Mouse (Mus musculus) liver, embryonic 11.5 days (tissue): ENCODE measurements around the gene Rapgef1. TPM values are rescaled to one million over a fixed set of nuclear protein-coding genes. Genes with fewer than 3 reads are reported as not detected.

Experiments
- ATAC-seq: fragments of 200-750 bp; cut with Nextera tagmentation; replicated peaks from 2 replicates; pipeline ENCODE4 v1.8.0; 2017; ENCODE audit warnings: moderate number of reproducible peaks, mild to moderate bottlenecking, moderate TSS enrichment, moderate library complexity; ENCODE audit not compliant: low FRiP score
- DNase-seq: peaks from one replicate; pipeline ENCODE4 v3.0.0-alpha.2; 2017; ENCODE audit warnings: low spot score
- H3K27ac ChIP-seq: fragments of 300-500 bp; sonication (generic); 2 replicates; pipeline ENCODE4 v1.5.1; 2014; ENCODE audit warnings: mild to moderate bottlenecking, low read depth, low read length, control low read depth
- H3K27me3 ChIP-seq: fragments of 300-500 bp; sonication (generic); replicated peaks from 2 replicates; pipeline ENCODE4 v1.6.1; 2014; ENCODE audit warnings: low read length, mixed read lengths; ENCODE audit not compliant: control insufficient read depth, insufficient read depth
- H3K36me3 ChIP-seq: fragments of 300-500 bp; sonication (generic); 2 replicates; pipeline ENCODE4 v1.6.1; 2014; ENCODE audit warnings: mild to moderate bottlenecking, low read length, moderate library complexity, mixed read lengths; ENCODE audit not compliant: control insufficient read depth, insufficient read depth
- H3K4me1 ChIP-seq: fragments of 300-500 bp; sonication (generic); replicated peaks from 2 replicates; pipeline ENCODE4 v1.6.1; 2014; ENCODE audit warnings: low read length, mixed read lengths; ENCODE audit not compliant: control insufficient read depth, insufficient read depth
- H3K4me2 ChIP-seq: fragments of 300-500 bp; sonication (generic); 2 replicates; pipeline ENCODE4 v1.6.1; 2014; ENCODE audit warnings: mild to moderate bottlenecking, control low read depth, moderate library complexity
- H3K4me3 ChIP-seq: fragments of 300-500 bp; sonication (generic); 2 replicates; pipeline ENCODE4 v1.5.1; 2014; ENCODE audit warnings: low read depth, low read length, control low read depth
- H3K9ac ChIP-seq: fragments of 300-500 bp; sonication (generic); 2 replicates; pipeline ENCODE4 v1.6.1; 2014; ENCODE audit warnings: low read depth, low read length, control low read depth
- H3K9me3 ChIP-seq: fragments of 300-500 bp; sonication (generic); 2 replicates; pipeline ENCODE4 v1.6.1; 2016; ENCODE audit warnings: low read length, inconsistent platforms, mixed read lengths; ENCODE audit not compliant: control insufficient read depth
- WGBS: fragments of 180-500 bp; shearing (Covaris S2); extraction: QIAGEN DNeasy Blood & Tissue Kit; methylation state at CpG from one replicate; pipeline ENCODE4 v1.1.7; 2014; 5-methylcytosine and 5-hydroxymethylcytosine counted together
- polyA plus RNA-seq: library from polyadenylated mRNA; unstranded; fragments of >200 nt; fragmentation: Nextera tagmentation; extraction: Ambion mirVana; gene quantifications from 2 replicates; pipeline ENCODE4 v1.2.1, GENCODE M21; 2014

Gene Rapgef1
- polyA plus RNA-seq, 1 experiment from 2014 or later = 16.5 TPM

DNA sequence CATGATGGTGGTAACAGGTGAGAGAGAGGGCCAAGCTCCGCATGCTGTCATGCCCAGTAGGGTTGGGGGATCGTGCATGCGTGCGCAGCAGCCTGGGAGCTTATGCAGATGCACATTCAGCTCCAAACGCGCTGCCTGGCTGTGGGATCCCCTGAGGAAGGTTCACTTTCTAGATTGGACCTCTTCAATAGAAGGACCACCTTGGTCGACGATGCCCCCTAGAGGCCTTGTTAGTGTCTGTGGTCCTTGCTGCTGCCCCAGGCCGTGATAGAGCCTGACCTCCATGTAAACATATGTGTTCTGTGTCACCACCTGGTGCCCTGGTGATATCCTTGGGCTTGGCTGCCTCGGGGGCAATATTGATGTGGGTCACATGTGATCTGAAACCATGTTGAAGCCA lies 30.3 kb upstream of the Rapgef1 start:
- DNase-seq (no peak), ATAC-seq (no peak)
- Histone ChIP-seq H3K27me3 (0 out of 2 replicates have a peak, but pooled peaks cover 3% of the 10 kb centered on the region), H3K9ac (no peak overlapping the region), H3K4me2 (no peak overlapping the region), H3K4me3 (no peak overlapping the region), H3K9me3 (no peaks in the 10 kb centered on the region), H3K36me3 (no peaks in the 10 kb centered on the region), H3K27ac (no peak overlapping the region), H3K4me1 (no peaks in the 10 kb centered on the region)
- WGBS = 26% methylated on average over 10 of the region's 10 CpGs

DNA sequence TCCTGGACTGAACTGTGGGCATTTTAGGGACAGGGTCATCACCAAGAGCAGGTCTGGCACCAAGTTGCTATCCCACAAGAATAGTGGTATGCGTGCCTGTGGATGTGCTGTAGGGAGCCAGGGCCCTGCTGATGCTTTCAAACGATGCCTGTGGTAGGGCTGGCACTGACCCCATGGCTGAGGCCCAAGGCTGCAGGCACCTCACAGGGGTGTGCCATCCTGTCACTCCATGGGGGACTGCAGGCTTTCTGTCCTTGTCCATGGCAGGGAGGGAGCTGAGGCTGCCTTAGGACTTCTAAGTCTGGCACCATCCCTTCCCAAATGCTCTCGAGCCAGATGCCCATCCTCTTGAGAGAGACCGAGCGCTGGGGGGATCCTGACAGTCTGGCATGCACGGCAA lies 27.9 kb upstream of the Rapgef1 start:
- no peak overlapping the region for H3K27ac ChIP-seq
- 83% methylated on average over 6 of the region's 6 CpGs for whole genome bisulfite sequencing
- H3K9me3 ChIP-seq = no peaks in the 10 kb centered on the region
- H3K27me3 ChIP-seq = 0 out of 2 replicates have a peak, but pooled peaks cover 3% of the 10 kb centered on the region
- no peak overlapping the region for H3K9ac ChIP-seq
- H3K4me1 ChIP-seq = no peaks in the 10 kb centered on the region
- ATAC-seq = no peak
- DNase-seq = no peak
- no peaks in the 10 kb centered on the region for H3K36me3 ChIP-seq
- H3K4me2 ChIP-seq = no peak overlapping the region
- H3K4me3 ChIP-seq = no peak overlapping the region

DNA sequence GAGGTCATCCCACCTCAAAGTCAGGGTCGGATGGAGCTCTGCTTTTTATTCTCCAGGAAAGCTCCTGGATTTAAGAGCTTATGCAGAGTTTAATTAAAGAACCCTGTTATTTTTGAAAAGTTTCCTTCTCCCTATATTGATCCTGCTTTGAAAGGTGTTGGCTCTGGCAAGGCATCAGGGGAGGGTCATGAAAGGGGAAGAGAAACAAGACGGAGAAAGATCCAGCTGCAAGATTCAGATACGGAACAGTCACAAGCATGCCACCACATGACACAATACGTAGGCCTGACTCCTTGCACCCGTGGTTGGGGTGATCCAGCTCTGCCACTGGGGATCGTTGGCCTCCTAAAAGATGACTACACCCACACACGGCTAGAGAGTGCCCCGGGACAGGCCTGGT lies 27.0 kb upstream of the Rapgef1 start:
- H3K27ac ChIP-seq = no peak overlapping the region
- no peaks in the 10 kb centered on the region for H3K36me3 ChIP-seq

DNA sequence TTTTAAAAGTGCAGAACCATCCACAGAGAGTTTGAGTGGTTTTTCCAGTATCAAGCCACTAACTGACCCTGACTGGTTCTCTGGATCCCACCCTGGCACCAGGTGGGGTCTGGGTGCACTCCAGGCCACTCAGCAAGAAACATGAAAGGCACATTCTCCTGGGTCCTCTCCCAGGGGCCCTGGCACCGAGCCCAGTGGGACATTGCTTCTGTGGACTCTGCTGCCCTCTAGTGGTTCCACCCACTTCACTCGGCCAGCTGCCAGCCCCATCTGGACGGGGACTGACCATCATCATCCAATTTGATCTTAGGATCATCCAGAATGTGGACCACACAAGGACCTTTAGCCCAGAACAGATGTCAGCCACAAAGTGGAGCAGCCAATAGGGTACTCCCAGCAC lies 15.6 kb upstream of the Rapgef1 start:
- H3K4me1 ChIP-seq = no peaks in the 10 kb centered on the region
- DNase-seq (no peak), ATAC-seq (no peak)
- H3K27me3 ChIP-seq = no peaks in the 10 kb centered on the region; the same call in 1 of the 2 replicates
- H3K4me3 ChIP-seq = no peak overlapping the region
- no peak overlapping the region for H3K9ac ChIP-seq
- no peak overlapping the region for H3K27ac ChIP-seq
- H3K4me2 ChIP-seq = no peak overlapping the region
- no peaks in the 10 kb centered on the region for H3K36me3 ChIP-seq
- WGBS = 3% methylated on average over 3 of the region's 3 CpGs
- no peaks in the 10 kb centered on the region for H3K9me3 ChIP-seq

More for the DNA sequence above, 27.0 kb upstream of the Rapgef1 start:
- no peak overlapping the region for H3K4me2 ChIP-seq
- no peak overlapping the region for H3K4me3 ChIP-seq
- H3K9me3 ChIP-seq = no peaks in the 10 kb centered on the region
- 65% methylated on average over 8 of the region's 8 CpGs for WGBS
- no peak overlapping the region for H3K9ac ChIP-seq
- no peak for DNase-seq
- ATAC-seq = no peak
- no peaks in the 10 kb centered on the region for H3K27me3 ChIP-seq
- H3K4me1 ChIP-seq = no peaks in the 10 kb centered on the region

DNA sequence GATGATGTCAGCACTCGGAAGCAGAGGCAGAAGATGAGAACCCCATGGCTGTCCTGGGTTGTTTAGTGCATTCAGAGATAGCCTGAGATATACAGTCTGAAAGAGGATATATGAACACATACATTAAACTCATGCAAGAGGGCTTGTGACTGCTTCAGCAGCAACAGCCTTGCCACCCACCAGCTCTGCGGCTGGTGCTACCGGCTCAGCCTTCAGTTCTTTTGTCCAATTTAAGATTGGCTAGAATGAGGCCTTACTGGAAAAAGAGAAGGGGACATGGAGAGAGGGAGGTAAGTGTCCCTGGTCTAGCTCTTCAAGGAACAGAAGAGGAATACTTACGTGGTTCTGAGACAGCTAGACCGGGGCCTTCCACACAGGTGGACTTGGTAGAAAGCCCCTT lies 13.9 kb upstream of the Rapgef1 start:
- H3K9me3 ChIP-seq = no peaks in the 10 kb centered on the region
- no peak overlapping the region for H3K27ac ChIP-seq
- H3K4me1 ChIP-seq = no peaks in the 10 kb centered on the region
- H3K27me3 ChIP-seq = no peaks in the 10 kb centered on the region; the same call in 1 of the 2 replicates
- no peak overlapping the region for H3K4me3 ChIP-seq
- H3K36me3 ChIP-seq = no peaks in the 10 kb centered on the region
- H3K9ac ChIP-seq = no peak overlapping the region
- H3K4me2 ChIP-seq = no peak overlapping the region
- WGBS = 84% methylated on average over 5 of the region's 5 CpGs
- no peak for ATAC-seq
- no peak for DNase-seq

DNA sequence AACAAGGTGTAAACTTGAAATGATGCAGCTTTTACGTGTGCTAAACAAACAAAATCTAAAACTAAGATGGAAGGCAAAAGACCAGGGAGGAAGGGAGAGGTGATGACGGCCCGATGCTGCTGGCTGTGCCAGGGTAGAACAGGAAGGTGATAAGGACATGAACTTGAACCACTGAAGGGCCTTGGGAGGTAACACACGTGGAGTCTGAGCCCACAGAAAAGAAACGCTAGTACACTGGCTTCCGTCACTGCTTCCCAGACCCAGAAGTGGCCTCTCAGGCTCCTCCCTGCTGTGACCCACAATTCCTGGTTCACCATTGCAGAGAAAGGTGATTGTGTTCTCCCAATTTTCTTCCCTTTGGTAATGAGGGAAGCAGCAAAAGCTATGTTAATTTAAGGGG lies 13.1 kb upstream of the Rapgef1 start:
- Histone ChIP-seq H3K27ac (no peak overlapping the region), H3K9ac (no peak overlapping the region), H3K36me3 (no peaks in the 10 kb centered on the region), H3K9me3 (no peaks in the 10 kb centered on the region), H3K4me3 (no peak overlapping the region), H3K27me3 (no peaks in the 10 kb centered on the region; the same call in 1 of the 2 replicates), H3K4me2 (no peak overlapping the region), H3K4me1 (no peaks in the 10 kb centered on the region)
- ATAC-seq = no peak
- 35% methylated on average over 6 of the region's 6 CpGs for WGBS
- DNase-seq = no peak

DNA sequence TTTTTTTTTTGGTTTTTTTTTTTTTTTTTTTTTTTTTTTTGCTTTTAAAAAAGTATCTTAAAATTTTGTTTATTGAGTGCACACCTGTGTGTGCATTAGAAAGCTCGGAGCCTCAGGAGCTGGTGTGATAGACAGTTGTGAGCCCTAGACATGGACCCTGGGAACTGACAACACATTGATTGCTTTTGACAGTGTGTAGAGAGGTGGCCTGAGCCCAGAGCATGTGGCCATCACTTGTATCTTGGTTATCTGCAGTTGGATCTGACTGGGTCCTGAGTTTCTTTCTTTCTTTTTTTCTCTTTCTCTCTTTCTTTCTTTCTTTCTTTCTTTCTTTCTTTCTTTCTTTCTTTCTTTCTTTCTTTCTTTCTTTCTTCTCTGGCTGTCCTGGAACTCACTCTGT lies 2.2 kb upstream of the Rapgef1 start:
- WGBS = 76% methylated on average over 1 of the region's 1 CpGs

DNA sequence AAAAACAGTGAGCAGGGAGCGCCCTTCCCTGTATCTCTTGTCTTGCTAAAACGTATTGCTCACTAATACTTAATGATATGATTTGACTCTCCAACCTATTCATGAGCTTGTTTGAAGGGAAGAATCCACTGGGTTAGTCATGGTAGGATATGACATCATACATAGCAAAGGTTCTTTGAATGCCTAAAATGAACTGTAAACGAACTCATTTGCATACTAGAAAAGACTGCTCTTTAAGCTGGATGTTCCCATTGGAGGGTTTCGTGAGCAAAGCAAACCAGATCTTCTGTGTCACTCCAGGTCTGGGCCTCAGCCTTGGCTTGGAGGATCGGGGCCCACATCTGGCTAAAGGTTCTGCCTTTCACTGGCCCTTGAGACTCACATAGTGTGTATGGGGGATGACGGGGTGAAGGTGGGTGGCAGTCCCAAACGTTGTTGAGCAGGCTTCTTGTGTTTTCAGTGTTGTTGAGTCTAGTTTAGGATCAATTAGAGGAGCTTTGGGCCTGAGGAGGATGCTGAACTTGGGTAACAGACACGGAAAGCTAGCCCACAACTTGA lies 515 bp upstream of the Rapgef1 start:
- Histone ChIP-seq H3K4me3 (peak overlapping the region; percentile 88; the same call in 1 of the 2 replicates), H3K27me3 (no peaks in the 10 kb centered on the region), H3K9me3 (no peaks in the 10 kb centered on the region), H3K27ac (no peak overlapping the region), H3K4me1 (peaks cover 37% of the 10 kb centered on the region), H3K36me3 (no peaks in the 10 kb centered on the region), H3K9ac (no peak overlapping the region), H3K4me2 (peak overlapping the region; percentile 25)
- ATAC-seq (no peak), DNase-seq (no peak)
- WGBS = 59% methylated on average over 8 of the region's 8 CpGs

More for the DNA sequence above, 2.2 kb upstream of the Rapgef1 start:
- no peaks in the 10 kb centered on the region for H3K27me3 ChIP-seq
- H3K9me3 ChIP-seq = no peaks in the 10 kb centered on the region
- H3K4me3 ChIP-seq = no peak overlapping the region
- no peak for DNase-seq
- no peak overlapping the region for H3K27ac ChIP-seq
- ATAC-seq = no peak
- H3K4me1 ChIP-seq = peaks cover 20% of the 10 kb centered on the region
- no peak overlapping the region for H3K4me2 ChIP-seq
- H3K9ac ChIP-seq = no peak overlapping the region
- no peaks in the 10 kb centered on the region for H3K36me3 ChIP-seq

DNA sequence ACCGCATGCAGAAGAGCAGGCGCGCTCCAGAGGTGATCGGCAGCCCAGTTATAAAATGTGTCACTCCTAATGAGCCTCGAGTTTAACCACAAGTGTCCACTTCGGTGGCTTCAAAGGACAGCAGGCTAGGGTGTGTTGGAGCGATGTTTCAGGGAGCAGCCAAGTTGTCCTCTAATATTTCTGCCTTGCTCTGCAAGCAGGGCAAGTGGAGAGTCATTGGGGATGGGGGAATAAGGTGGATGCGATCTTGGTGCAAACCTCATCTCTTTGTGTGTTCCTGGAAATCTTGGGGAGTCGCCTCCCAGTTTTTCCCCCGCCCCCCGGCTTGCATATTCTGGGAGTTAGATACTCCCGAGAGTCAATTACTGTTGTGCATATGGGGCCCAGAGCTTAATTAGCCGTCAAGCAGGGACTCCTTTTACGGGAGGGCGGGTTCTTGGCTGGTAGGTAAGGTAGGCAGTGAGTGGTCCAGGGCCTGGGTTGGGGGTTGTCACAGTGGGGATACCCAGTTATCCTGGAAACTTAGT lies 844 bp downstream of the Rapgef1 start:
- 3% methylated on average over 15 of the region's 15 CpGs for WGBS

More for the DNA sequence above, 844 bp downstream of the Rapgef1 start:
- peak overlapping the region; percentile 86 for H3K27ac ChIP-seq
- ATAC-seq = no peak
- H3K9me3 ChIP-seq = no peaks in the 10 kb centered on the region
- peak overlapping the region; percentile 88 for H3K4me3 ChIP-seq
- peak overlapping the region; percentile 78 for H3K4me2 ChIP-seq
- H3K27me3 ChIP-seq = no peaks in the 10 kb centered on the region
- peak overlapping the region; percentile 93 for H3K9ac ChIP-seq
- no peak for DNase-seq
- peaks cover 49% of the 10 kb centered on the region for H3K4me1 ChIP-seq
- H3K36me3 ChIP-seq = no peaks in the 10 kb centered on the region
